Mouse (Mus musculus) natural killer cell, adult 2 months (primary cell): ENCODE data around the gene Fcnb.

ENCODE experiments used
- DNase-seq, 2 experiments: peaks; one replicate each; pipeline ENCODE4 v3.0.0; 2022; ENCODE audit warnings: low spot score in 2 of 2

Gene Fcnb

GRCm38 (mm10) chr2:28084768-28085167, at the start of gene Fcnb:
Fcnb (minus strand) TSS chr2:28084885.
- DNase-seq: no peak

DNA sequence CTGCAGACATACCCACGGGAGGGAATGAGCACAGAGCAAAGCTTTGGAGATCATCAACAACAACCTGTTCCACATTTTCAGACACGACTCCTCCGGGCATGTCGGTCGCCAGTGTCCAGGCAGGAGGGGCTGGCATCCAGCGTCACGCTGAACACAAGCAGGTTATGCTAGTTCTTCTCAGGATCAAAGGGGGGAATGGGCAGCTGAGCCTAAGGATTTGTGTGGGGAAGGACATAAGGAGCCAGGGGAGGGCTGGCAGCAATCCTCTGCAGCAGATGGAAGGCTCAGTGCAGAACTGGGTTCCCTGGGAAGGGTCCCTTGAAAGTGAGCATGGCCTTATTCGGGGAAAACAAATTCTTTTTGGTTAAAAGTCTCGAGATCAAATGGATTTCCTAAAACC, 49.1 kb upstream of the Fcnb start:
- no peak for DNase-seq

GRCm38 (mm10) chr2:28132117-28132516, 47.4 kb upstream of the Fcnb start:
- DNase-seq: no peak

- no peak for DNase-seq
Observed at GRCm38 (mm10) chr2:28126763-28127438, 42.2 kb upstream of the Fcnb start.

GRCm38 (mm10) chr2:28123910-28124309, 39.2 kb upstream of the Fcnb start:
- no peak for DNase-seq

DNA sequence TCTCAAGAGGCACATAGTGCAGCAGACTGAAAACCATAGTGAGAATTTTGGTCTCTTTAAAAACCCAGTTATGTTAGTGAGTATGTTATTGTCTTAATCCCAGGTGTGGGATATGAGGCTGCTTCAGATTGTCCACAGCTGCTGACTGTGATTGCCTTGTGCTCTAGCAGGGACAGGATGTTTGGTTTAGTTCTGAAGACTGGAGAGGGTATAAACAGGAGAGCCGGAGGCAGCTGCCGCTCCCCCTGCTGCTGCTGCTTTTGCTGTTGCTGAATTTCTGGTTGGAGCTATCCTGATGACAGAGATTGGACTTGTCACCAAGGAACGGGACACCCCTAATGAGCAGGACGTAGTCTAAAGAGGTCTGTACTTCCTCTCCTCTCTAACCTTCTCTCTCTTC, 36.6 kb upstream of the Fcnb start:
- DNase-seq: no peak

DNA sequence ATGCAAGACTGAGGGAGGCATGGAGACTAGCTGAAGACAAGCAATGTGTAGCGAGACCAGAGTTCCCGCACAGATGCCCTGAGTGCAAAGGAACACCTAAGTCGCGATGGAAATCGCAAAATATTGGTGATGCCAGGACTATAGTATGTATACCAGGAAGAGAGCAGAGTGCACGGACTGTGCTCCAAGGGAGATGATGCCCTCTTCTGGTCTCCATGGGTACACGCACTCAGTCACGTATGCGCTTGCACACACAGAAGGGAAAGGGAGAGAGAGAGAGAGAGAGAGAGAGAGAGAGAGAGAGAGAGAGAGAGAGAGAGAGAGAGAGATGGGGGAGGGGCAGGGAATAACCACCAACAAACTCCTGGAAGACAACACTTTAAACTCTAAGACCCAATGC, 35.7 kb upstream of the Fcnb start:
- no peak for DNase-seq

DNA sequence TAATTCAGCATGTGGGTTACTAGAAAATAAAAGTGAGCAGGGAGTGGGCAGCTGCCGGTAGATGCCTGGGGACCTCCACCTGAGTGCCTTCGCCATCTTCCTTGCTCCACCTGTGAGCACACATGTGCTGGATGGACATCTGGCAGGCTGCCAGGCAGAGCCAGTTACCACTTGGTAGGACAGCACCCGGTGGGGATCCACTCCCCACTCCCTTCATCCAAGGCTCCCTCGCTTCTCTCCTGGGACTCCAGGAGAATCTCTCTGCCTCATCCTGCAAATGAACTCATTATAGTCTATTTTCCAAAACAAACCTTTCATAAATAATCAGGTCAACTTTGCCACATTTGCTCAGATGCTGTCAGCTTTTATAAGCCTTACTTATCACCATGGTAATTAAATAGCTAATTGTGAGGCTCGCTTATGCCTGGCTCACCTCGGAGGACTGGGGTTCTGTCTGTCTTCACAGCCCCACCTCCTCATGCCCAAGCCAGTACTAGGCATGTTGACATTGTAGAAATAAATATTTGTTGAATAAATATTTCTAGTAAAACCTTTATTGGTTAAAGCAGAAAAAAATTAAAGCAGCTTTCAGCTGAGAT, 33.9 kb upstream of the Fcnb start:
- DNase-seq: no peak

GRCm38 (mm10) chr2:28117490-28118308, 33.0 kb upstream of the Fcnb start:
- DNase-seq: no peak

- DNase-seq: no peak
Observed at GRCm38 (mm10) chr2:28108763-28109162, 24.1 kb upstream of the Fcnb start.

GRCm38 (mm10) chr2:28106002-28106401, 21.3 kb upstream of the Fcnb start:
- no peak for DNase-seq

DNA sequence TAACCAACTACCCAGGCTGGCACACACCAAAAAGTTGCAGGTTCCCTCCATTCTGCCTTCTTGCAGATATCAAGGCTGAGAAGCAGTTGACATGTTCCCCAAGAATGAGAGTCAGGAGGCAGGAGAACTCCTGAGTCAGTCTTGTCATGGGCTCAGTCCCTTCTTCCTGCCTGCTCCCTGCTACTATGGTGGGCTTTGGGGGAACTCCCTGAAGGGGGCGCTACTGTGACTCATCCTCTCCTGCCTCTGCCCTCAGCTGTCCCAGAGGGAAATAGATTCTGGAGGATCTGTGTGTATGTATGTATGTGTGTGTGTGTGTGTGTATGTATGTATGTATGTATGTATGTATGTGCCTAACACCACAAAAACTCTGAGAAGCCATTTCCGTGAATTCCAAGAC, 19.0 kb upstream of the Fcnb start:
- DNase-seq: no peak

DNA sequence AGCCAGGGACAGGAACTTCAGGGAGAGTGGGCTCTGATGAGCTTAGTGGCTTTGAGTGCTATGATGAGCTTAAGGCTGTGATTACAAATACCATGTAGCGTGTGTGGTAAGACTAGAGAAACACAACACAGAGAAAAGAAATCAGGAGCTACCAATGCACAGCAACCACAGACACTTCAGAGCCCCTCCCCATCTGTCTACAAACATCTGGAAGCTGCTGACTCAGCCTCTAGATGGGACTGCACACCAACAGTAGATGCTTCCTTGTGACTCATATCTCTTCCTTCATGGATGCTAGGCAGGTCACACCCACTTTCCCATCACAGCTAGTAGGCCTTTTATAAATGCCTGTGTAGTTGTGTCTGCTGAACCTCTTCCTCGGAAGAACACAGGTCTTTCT, 17.2 kb upstream of the Fcnb start:
- DNase-seq: no peak

DNA sequence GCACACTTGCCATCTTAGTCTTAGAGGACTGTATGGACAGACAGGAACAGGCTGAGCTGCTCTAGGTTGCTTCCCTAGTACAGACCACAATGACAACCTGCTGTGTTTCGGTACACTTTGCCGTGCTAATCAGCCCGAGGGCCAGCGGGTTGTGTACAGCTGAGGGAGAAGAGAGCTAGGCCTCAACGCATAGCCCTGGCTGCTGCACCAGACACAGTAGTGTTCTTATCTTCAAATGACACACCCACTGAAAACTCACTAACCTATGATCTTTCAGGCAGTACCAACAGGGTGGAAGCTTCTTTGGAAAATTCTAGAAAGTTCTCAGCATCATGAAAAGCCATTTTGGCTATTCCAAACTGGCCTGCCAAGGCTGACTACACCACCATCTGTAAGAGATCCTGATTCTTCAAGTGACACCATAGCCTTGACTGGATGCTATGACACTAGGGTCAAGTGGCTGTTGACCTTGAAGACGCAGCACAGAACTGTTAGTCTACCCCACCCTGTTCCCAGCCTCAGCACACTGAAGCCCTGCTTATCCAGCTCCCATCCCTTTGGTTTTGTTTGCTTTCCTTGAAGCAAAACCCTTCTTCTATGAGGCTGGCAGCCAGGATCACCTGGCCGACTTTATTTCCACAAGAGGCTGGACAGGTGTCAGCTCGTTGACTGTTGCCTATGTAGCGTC, 16.3 kb upstream of the Fcnb start:
- DNase-seq: no peak

GRCm38 (mm10) chr2:28098547-28099505, 14.1 kb upstream of the Fcnb start:
- DNase-seq: no peak

DNA sequence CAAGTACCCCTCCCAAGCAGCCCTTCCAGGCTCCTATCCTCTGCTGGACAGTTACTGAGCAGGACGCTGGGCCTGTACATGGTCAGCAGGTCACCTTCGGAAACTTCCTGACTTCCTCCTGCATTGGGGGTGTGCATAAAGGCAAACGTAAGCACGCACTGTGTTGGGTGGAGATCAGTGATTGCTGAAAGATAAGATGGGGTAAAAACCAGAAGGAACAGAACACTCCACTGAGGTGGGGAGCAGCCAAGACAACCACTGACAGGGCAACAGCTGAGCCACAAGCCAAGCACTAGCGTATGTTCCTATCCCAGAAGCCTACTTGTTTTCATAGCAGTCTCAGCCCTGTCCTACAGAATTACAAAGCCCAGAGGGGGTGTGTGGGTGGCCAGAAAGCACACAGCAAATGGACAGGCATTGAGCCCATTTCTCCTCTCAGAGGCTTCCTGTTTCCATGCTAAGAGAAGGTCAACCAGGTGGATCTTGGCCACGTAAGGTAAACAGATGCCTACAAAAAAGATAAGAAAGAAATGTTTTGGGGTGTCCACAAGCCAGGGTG, 12.1 kb upstream of the Fcnb start:
- DNase-seq: no peak

DNA sequence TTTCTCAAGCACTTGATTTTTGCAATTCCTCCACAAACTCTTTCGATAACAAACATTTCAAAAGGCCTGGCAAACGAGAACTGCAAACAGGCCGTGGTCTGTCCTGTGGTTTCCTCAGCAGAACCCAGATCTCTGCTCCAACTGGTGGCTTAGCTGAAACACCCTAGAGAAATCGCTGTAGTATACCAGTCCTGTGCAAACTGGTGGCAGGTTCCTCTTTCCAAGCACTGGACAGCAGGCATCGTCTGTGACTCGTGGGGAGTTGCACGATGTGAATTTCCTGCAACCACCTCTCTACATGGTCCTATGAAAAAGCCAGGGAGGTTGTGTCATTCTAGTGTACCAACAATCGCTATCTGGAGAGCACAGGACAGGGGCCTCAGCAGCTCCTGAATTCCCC, 7.4 kb upstream of the Fcnb start:
- no peak for DNase-seq

- no peak for DNase-seq
Observed at GRCm38 (mm10) chr2:28091042-28091441, 6.4 kb upstream of the Fcnb start.

GRCm38 (mm10) chr2:28090299-28091008, 5.8 kb upstream of the Fcnb start:
- no peak for DNase-seq

DNA sequence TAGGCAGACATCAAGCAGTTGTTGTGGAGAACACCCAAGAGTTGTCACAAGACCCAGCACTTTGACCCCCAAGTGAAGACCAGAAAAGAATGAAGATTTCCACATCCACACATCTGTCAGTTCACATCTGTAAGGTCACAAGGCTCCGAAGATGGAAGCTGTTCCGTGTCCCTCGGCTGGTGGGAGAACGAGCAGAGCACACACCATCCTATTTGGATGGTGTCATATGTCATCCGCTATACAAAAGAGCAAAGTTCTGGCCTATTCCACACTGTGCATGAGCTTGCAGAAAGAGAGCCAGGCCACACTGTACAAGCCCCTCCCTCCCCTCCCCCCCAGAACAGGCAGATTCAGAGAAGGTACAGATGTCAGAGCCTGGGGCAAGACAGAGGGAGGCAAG, 4.4 kb upstream of the Fcnb start:
- no peak for DNase-seq
